In genomic region chr5:86910770-86911169, GRCm38 (mm10) we compare ENCODE assay signal across 34 mouse cellular contexts. TPM values are rescaled to one million over a fixed set of nuclear protein-coding genes. Genes with fewer than 3 reads are reported as not detected.
DNase-seq lines count a peak whose midpoint lies in the region; ATAC-seq lines count a peak whose summit lies in the region.
"Had no signal": no experiment of that assay in that cellular context is flagged by ENCODE, and none has a peak within 500 bp of the region (broad histone marks: within the 10 kb centered on the region; RNA-seq: fewer than 3 reads in every experiment).

No protein-coding gene starts in this region.

- H3K4me1 ChIP-seq in intestine, embryonic 14.5 days (replicated peaks; ENCODE audit: control insufficient read depth, insufficient read depth, low read length), result no peaks in the 10 kb centered on the region
- H3K4me1 ChIP-seq in intestine, embryonic 16.5 days (ENCODE audit: control insufficient read depth, insufficient read depth, low read length), result no peaks in the 10 kb centered on the region
- H3K4me1 ChIP-seq in stomach, embryonic 15.5 days, result no peaks in the 10 kb centered on the region
- H3K4me1 ChIP-seq in heart, embryonic 11.5 days (ENCODE audit: control insufficient read depth, insufficient read depth, low read length), result no peaks in the 10 kb centered on the region
- H3K4me1 ChIP-seq: heart, embryonic 15.5 days; hindbrain, embryonic 12.5 days; kidney, embryonic 15.5 days; limb, embryonic 12.5 days; lung, embryonic 15.5 days; midbrain, embryonic 10.5 days; midbrain, embryonic 15.5 days; neural tube, embryonic 15.5 days had no signal

- no peaks in the 10 kb centered on the region for H3K9me3 ChIP-seq in intestine, embryonic 14.5 days (ENCODE audit: control insufficient read depth, low read length)
- no peaks in the 10 kb centered on the region for H3K9me3 ChIP-seq in intestine, embryonic 16.5 days (ENCODE audit: control insufficient read depth, low read length)
- no peaks in the 10 kb centered on the region for H3K9me3 ChIP-seq in stomach, embryonic 15.5 days
- no peaks in the 10 kb centered on the region for H3K9me3 ChIP-seq in heart, embryonic 11.5 days (replicated peaks; ENCODE audit: control insufficient read depth, low read length)
- H3K9me3 ChIP-seq: heart, embryonic 15.5 days; hindbrain, embryonic 12.5 days; kidney, embryonic 15.5 days; limb, embryonic 12.5 days; lung, embryonic 15.5 days; midbrain, embryonic 10.5 days; midbrain, embryonic 15.5 days; neural tube, embryonic 15.5 days had no signal

- no peak overlapping the region for H3K4me3 ChIP-seq in intestine, embryonic 14.5 days (ENCODE audit: low read depth, low read length)
- no peak overlapping the region for H3K4me3 ChIP-seq in intestine, embryonic 16.5 days (ENCODE audit: low read length)
- no peak overlapping the region for H3K4me3 ChIP-seq in stomach, embryonic 15.5 days (replicated peaks)
- H3K4me3 ChIP-seq in heart, embryonic 11.5 days (ENCODE audit: low read depth, low read length), result no peak overlapping the region
- H3K4me3 ChIP-seq: heart, embryonic 15.5 days; hindbrain, embryonic 12.5 days; kidney, embryonic 15.5 days; limb, embryonic 12.5 days; lung, embryonic 15.5 days; midbrain, embryonic 10.5 days; midbrain, embryonic 15.5 days; neural tube, embryonic 15.5 days had no signal

- no peak overlapping the region for H3K27ac ChIP-seq in intestine, embryonic 14.5 days (ENCODE audit: low read depth)
- peak overlapping the region; percentile 53; the same call in 1 of the 2 replicates for H3K27ac ChIP-seq in intestine, embryonic 16.5 days (ENCODE audit: low read length)
- H3K27ac ChIP-seq in stomach, embryonic 15.5 days, result no peak overlapping the region; the same call in 1 of the 2 replicates
- no peak overlapping the region for H3K27ac ChIP-seq in heart, embryonic 11.5 days (ENCODE audit: low read depth, low read length)
- H3K27ac ChIP-seq: heart, embryonic 15.5 days; hindbrain, embryonic 12.5 days; hindbrain, postnatal 0 days; kidney, embryonic 15.5 days; limb, embryonic 12.5 days; liver, embryonic 14.5 days; lung, embryonic 15.5 days; midbrain, embryonic 10.5 days; midbrain, embryonic 15.5 days; neural tube, embryonic 15.5 days had no signal

- H3K9ac ChIP-seq in intestine, embryonic 14.5 days (ENCODE audit: low read length), result no peak overlapping the region
- H3K9ac ChIP-seq in intestine, embryonic 16.5 days (ENCODE audit: low read depth, low read length), result no peak overlapping the region
- no peak overlapping the region for H3K9ac ChIP-seq in stomach, embryonic 15.5 days
- no peak overlapping the region for H3K9ac ChIP-seq in heart, embryonic 11.5 days (ENCODE audit: low read depth, low read length)
- H3K9ac ChIP-seq: heart, embryonic 15.5 days; hindbrain, embryonic 12.5 days; kidney, embryonic 15.5 days; limb, embryonic 12.5 days; liver, embryonic 14.5 days; lung, embryonic 15.5 days; midbrain, embryonic 15.5 days; neural tube, embryonic 15.5 days had no signal

- peak; percentile 57 for DNase-seq in kidney, adult 9 months
- no peak for DNase-seq in kidney, adult 18-20 months
- DNase-seq in intestine, embryonic 14.5 days (ENCODE audit: low spot score), result no peak
- DNase-seq in adrenal gland, adult 2 months, result no peak
- DNase-seq: adrenal gland, adult 8-10 months; cerebellum, adult 2 months; cerebellum, postnatal 14 days; gastrocnemius, postnatal 14 days; retina, postnatal 1 day; right cerebral cortex, postnatal 14 days; spleen, adult 18-20 months; thymus, postnatal 14 days had no signal

- 0 out of 2 replicates have a peak, but pooled peaks have one; percentile 23 for ATAC-seq in intestine, embryonic 14.5 days (replicated peaks; ENCODE audit: low FRiP score, low TSS enrichment, low read depth)
- ATAC-seq in intestine, embryonic 16.5 days, result peak; percentile 89
- peak; percentile 66 for ATAC-seq in stomach, embryonic 15.5 days (ENCODE audit: insufficient read depth, low FRiP score, low read depth)
- no peak for ATAC-seq in heart, embryonic 11.5 days (replicated peaks; ENCODE audit: insufficient number of reproducible peaks, low FRiP score, low TSS enrichment)
- ATAC-seq: CD4-positive, CD25-positive, alpha-beta regulatory T cell, adult 4 months; forebrain, embryonic 14.5 days; hindbrain, postnatal 0 days; midbrain, embryonic 15.5 days had no signal

- no peaks in the 10 kb centered on the region for H3K27me3 ChIP-seq in intestine, embryonic 14.5 days (replicated peaks; ENCODE audit: control insufficient read depth, insufficient read depth, low read length)
- H3K27me3 ChIP-seq in intestine, embryonic 16.5 days (replicated peaks; ENCODE audit: control insufficient read depth, insufficient read depth, low read length), result no peaks in the 10 kb centered on the region
- no peaks in the 10 kb centered on the region for H3K27me3 ChIP-seq in stomach, embryonic 15.5 days (replicated peaks)
- H3K27me3 ChIP-seq in heart, embryonic 11.5 days (ENCODE audit: control insufficient read depth, insufficient read depth, low read length), result no peaks in the 10 kb centered on the region
- H3K27me3 ChIP-seq: heart, embryonic 15.5 days; hindbrain, embryonic 12.5 days; kidney, embryonic 15.5 days; limb, embryonic 12.5 days; lung, embryonic 15.5 days; midbrain, embryonic 15.5 days; neural tube, embryonic 15.5 days had no signal

- 34% methylated on average over 1 of the region's 1 CpGs for WGBS in intestine, embryonic 14.5 days
- WGBS in intestine, embryonic 16.5 days, result 36% methylated on average over 1 of the region's 1 CpGs
- 49% methylated on average over 1 of the region's 1 CpGs for WGBS in stomach, embryonic 15.5 days
- WGBS in heart, embryonic 11.5 days (ENCODE audit: insufficient replicate concordance), result 69% methylated on average over 1 of the region's 1 CpGs

- no peaks in the 10 kb centered on the region for H3K36me3 ChIP-seq in intestine, embryonic 14.5 days (ENCODE audit: control insufficient read depth, insufficient read depth, low read length)
- H3K36me3 ChIP-seq in intestine, embryonic 16.5 days (ENCODE audit: control insufficient read depth, insufficient read depth, low read length), result no peaks in the 10 kb centered on the region
- H3K36me3 ChIP-seq in stomach, embryonic 15.5 days, result no peaks in the 10 kb centered on the region
- H3K36me3 ChIP-seq in heart, embryonic 11.5 days (ENCODE audit: control insufficient read depth, insufficient read depth, low read length), result no peaks in the 10 kb centered on the region
- H3K36me3 ChIP-seq: heart, embryonic 15.5 days; hindbrain, embryonic 12.5 days; kidney, embryonic 15.5 days; limb, embryonic 12.5 days; lung, embryonic 15.5 days; midbrain, embryonic 10.5 days; midbrain, embryonic 15.5 days; neural tube, embryonic 15.5 days had no signal

- no peak overlapping the region for H3K4me2 ChIP-seq in intestine, embryonic 14.5 days (ENCODE audit: low read length)
- no peak overlapping the region for H3K4me2 ChIP-seq in intestine, embryonic 16.5 days (ENCODE audit: low read depth, low read length)
- H3K4me2 ChIP-seq in stomach, embryonic 15.5 days, result no peak overlapping the region
- H3K4me2 ChIP-seq in heart, embryonic 11.5 days, result no peak overlapping the region
- H3K4me2 ChIP-seq: heart, embryonic 15.5 days; hindbrain, embryonic 12.5 days; kidney, embryonic 15.5 days; limb, embryonic 12.5 days; lung, embryonic 15.5 days; midbrain, embryonic 15.5 days; neural tube, embryonic 15.5 days had no signal

RNA-seq across cellular contexts. Expression of gene Ugt2b34, which starts 4.0 kb away (rescaled TPM):
- polyA plus RNA-seq in intestine, embryonic 14.5 days (2014; fragmentation: Nextera tagmentation; extraction: Ambion mirVana), result 104 and 105 TPM in 2 replicates
- 170 and 172 TPM in 2 replicates for polyA plus RNA-seq in intestine, embryonic 16.5 days (2015; fragmentation: Nextera tagmentation; extraction: Ambion mirVana)
- polyA plus RNA-seq in stomach, embryonic 15.5 days (2015; fragmentation: Nextera tagmentation; extraction: Ambion mirVana), result 73.5 and 96.4 TPM in 2 replicates
- 0.07 and 0.59 TPM in 2 replicates for polyA plus RNA-seq in heart, embryonic 11.5 days (2014; fragmentation: Nextera tagmentation; extraction: Ambion mirVana)
- total RNA-seq in adrenal gland, adult 2 months (2021), result under 1 TPM in 1 of 2 experiments, not detected in 1; 0.63 TPM
- not detected in 2 replicates for polyA plus RNA-seq in adrenal gland, adult 2 months (2012; rRNA removed)
- total RNA-seq: adrenal gland, adult 8-10 months; gastrocnemius, postnatal 14 days; granulocyte monocyte progenitor cell, adult 5-6 weeks; heart, postnatal 25 days; hindbrain, postnatal 0 days; layer of hippocampus, postnatal 10 days; left cerebral cortex, adult 18-20 months; left cerebral cortex, postnatal 14 days; megakaryocyte progenitor cell, adult 5-6 weeks had no signal
- polyA plus RNA-seq: CD4-positive, CD25-positive, alpha-beta regulatory T cell, adult 4 months; cerebellum, adult 2 months; embryonic facial prominence, embryonic 11.5 days; forebrain, embryonic 14.5 days; hindbrain, embryonic 12.5 days; hindbrain, postnatal 0 days; limb, embryonic 12.5 days; midbrain, embryonic 10.5 days; midbrain, embryonic 15.5 days had no signal

RNA-seq across cellular contexts. Expression of gene Ugt2b1, which starts 15.6 kb away (rescaled TPM):
- 0.07 TPM in 1 of 2 replicates, not detected in the other for polyA plus RNA-seq in intestine, embryonic 14.5 days (2014; fragmentation: Nextera tagmentation; extraction: Ambion mirVana)
- polyA plus RNA-seq in intestine, embryonic 16.5 days (2015; fragmentation: Nextera tagmentation; extraction: Ambion mirVana), result 0.05 and 0.10 TPM in 2 replicates
- 0.06 TPM in 1 of 2 replicates, not detected in the other for polyA plus RNA-seq in stomach, embryonic 15.5 days (2015; fragmentation: Nextera tagmentation; extraction: Ambion mirVana)
- polyA plus RNA-seq in heart, embryonic 11.5 days (2014; fragmentation: Nextera tagmentation; extraction: Ambion mirVana), result not detected in 2 replicates
- 1 to 10 TPM in 1 of 2 experiments, not detected in 1; 1.2 TPM for total RNA-seq in adrenal gland, adult 2 months (2021)
- polyA plus RNA-seq in adrenal gland, adult 2 months (2012; rRNA removed), result not detected in 2 replicates
- total RNA-seq: gastrocnemius, postnatal 14 days; granulocyte monocyte progenitor cell, adult 5-6 weeks; heart, postnatal 25 days; hindbrain, postnatal 0 days; layer of hippocampus, postnatal 10 days; left cerebral cortex, adult 18-20 months; left cerebral cortex, postnatal 14 days; megakaryocyte progenitor cell, adult 5-6 weeks had no signal
- polyA plus RNA-seq: CD4-positive, CD25-positive, alpha-beta regulatory T cell, adult 4 months; cerebellum, adult 2 months; embryonic facial prominence, embryonic 11.5 days; forebrain, embryonic 14.5 days; heart, embryonic 15.5 days; hindbrain, embryonic 12.5 days; hindbrain, postnatal 0 days; kidney, embryonic 15.5 days; limb, embryonic 12.5 days; lung, embryonic 15.5 days; midbrain, embryonic 10.5 days; midbrain, embryonic 15.5 days; neural tube, embryonic 15.5 days had no signal

Comparison
In these comparisons a context has a peak if more than half of its experiments do, and no peak if none do; other contexts are left out.
1. RNA of gene Ugt2b34, which starts 4.0 kb away (polyA plus RNA-seq): 170 to 172 TPM in intestine, embryonic 16.5 days, 104 to 105 TPM in intestine, embryonic 14.5 days and 73.5 to 96.4 TPM in stomach, embryonic 15.5 days; 0.07 to 0.59 TPM in heart, embryonic 11.5 days and not detected in adrenal gland, adult 2 months; every median in the first group is over 10 times any median in the second.